Mouse (Mus musculus): ENCODE results near the gene Samhd1.
A peak's percentile ranks its signal among the peaks of the same experiment; 100 is the strongest.

DNA sequence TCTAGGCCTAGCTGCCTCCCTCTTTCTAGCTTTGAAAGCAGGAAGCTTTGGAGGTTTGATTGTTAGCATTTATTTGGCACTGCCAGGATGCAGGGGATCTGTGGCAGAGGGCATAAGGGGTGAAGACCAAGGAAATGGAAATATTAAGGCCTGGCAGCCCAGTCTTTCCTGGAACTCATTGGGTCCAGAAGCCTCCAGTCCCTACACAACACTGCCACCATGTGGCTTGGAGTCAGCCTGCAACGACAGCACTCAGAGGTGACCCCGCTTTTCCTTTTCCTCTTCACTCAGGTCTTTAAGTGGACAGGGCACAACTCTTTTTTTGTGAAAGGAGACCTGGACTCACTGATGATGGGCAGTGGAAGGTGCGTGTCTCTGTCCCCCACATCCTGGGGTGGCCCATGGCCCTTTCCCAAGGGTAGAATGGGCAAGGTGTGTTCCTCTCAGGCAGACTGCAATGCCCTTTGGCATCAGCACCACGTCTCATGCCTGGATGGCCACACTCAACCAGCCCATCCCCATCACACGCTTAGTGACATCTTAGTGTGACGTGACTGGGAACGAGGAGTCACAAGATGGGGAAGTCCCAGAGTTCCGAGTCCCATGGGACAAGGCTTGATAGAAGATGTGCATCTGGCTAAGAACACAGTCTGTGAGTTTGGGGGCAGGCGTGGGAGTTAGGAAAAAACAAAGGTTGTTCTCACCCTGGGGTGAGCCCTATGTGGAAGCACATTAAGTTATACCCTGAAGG is 39.9 kb downstream of the Samhd1 start:
- TF ChIP-seq CTCF (IDR thresholded peaks at IDR 0.05; ENCODE audit: low read depth) (peak; percentile 88), EP300 (IDR thresholded peaks at IDR 0.05; ENCODE audit: low read depth) (no peak)

Data from liver, postnatal 0 days (tissue).